Mouse (Mus musculus): ENCODE measurements around the gene March9.

The March9 gene

GRCm38 (mm10) chr10:127037641-127038040 is 22.3 kb downstream of the March9 start:
- DNase-seq (ENCODE audit: low spot score): no peak

GRCm38 (mm10) chr10:127036273-127036672 is 23.7 kb downstream of the March9 start:
- no peak for DNase-seq (ENCODE audit: low spot score)

GRCm38 (mm10) chr10:127033301-127033741 is 26.7 kb downstream of the March9 start:
- no peak for DNase-seq (ENCODE audit: low spot score)

GRCm38 (mm10) chr10:127030336-127031296 is 29.4 kb downstream of the March9 start, which contains the start of gene Tsfm:
Gene Tsfm (minus strand): TSS chr10:127030840.
- peak; percentile 94 for DNase-seq (ENCODE audit: low spot score)

GRCm38 (mm10) chr10:127018422-127018821 is 41.6 kb downstream of the March9 start:
- no peak for DNase-seq (ENCODE audit: low spot score)

- no peak for DNase-seq (ENCODE audit: low spot score)
These were observed 42.9 kb downstream of the March9 start for GRCm38 (mm10) chr10:127017071-127017470.

GRCm38 (mm10) chr10:127016488-127016887 is 43.5 kb downstream of the March9 start:
- no peak for DNase-seq (ENCODE audit: low spot score)
